Comparison of ENCODE assay signal across 10 mouse cellular contexts in the genomic region with DNA sequence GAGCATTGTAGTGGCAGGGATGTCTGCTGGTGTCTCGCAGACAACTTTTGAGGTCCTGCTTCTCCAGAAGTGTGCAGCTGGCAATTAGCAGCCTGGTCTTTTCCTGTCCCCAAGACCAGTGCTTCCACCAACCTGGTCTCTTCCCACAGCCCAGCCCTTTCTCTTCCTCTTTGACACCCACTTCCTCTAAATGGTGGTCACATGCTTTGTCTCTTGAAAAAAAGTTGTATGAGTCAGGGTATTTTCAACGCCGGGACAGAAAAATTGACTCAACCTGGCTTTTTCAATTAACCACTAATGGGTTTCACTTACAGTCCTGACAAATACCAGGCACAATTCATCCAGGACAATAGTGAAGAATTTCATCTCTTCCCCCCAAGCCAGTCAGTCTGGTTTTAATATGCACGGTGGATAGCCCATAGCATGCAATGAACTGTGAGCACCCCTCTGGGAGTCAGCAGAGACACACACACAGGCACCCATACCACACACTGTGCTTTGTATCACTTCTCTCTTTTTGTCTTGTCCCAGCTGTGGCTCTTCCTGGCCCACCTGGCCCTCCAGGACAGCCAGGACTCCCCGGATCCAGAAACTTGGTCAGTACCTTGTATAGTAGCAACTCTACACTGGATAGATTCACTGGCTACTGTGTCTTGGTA. TPM values are rescaled to one million over a fixed set of nuclear protein-coding genes. Genes with fewer than 3 reads are reported as not detected.
DNase-seq lines count a peak whose midpoint lies in the region; ATAC-seq lines count a peak whose summit lies in the region.
"Had no signal": no experiment of that assay in that cellular context is flagged by ENCODE, and none has a peak within 500 bp of the region (broad histone marks: within the 10 kb centered on the region; RNA-seq: fewer than 3 reads in every experiment).

No protein-coding gene starts in this region.

- no peak overlapping the region for H3K4me2 ChIP-seq in stomach, embryonic 15.5 days
- H3K4me2 ChIP-seq: hindbrain, embryonic 14.5 days had no signal

- no peaks in the 10 kb centered on the region for H3K9me3 ChIP-seq in stomach, embryonic 15.5 days

- WGBS in stomach, embryonic 15.5 days = 54% methylated on average over 5 of the region's 5 CpGs

- no peak overlapping the region for H3K4me3 ChIP-seq in stomach, embryonic 15.5 days (replicated peaks)

- H3K4me1 ChIP-seq in stomach, embryonic 15.5 days = no peaks in the 10 kb centered on the region

- no peaks in the 10 kb centered on the region for H3K27me3 ChIP-seq in stomach, embryonic 15.5 days (replicated peaks)

- no peaks in the 10 kb centered on the region for H3K36me3 ChIP-seq in stomach, embryonic 15.5 days

- no peak overlapping the region for H3K9ac ChIP-seq in stomach, embryonic 15.5 days
- H3K9ac ChIP-seq: hindbrain, embryonic 14.5 days had no signal

- H3K27ac ChIP-seq in stomach, embryonic 15.5 days = peak overlapping the region; percentile 12; the same call in 1 of the 2 replicates
- H3K27ac ChIP-seq: hindbrain, embryonic 14.5 days had no signal

- ATAC-seq in stomach, embryonic 15.5 days (ENCODE audit: insufficient read depth, low FRiP score, low read depth) = no peak

- DNase-seq in lung, postnatal 25 days (ENCODE audit: low spot score) = peak; percentile 51
- DNase-seq in lung, postnatal 14 days = no peak
- DNase-seq in MEL-GATA-1-ER (ENCODE audit: extremely low read depth, low read depth) = peak; percentile 81
- DNase-seq in induced T-regulatory cell, adult 2 months (ENCODE audit: low read depth) = peak; percentile 82
- no peak for DNase-seq in kidney, postnatal 4 days
- no peak for DNase-seq in kidney, postnatal 36 days
- DNase-seq in kidney, postnatal 14 days = no peak
- DNase-seq: gastrocnemius, postnatal 14 days had no signal

RNA-seq across cellular contexts. Expression of gene Tgfbr1, which starts 49.6 kb away (rescaled TPM):
- polyA plus RNA-seq in stomach, embryonic 15.5 days (2015; fragmentation: Nextera tagmentation; extraction: Ambion mirVana) = 24.3 and 29.8 TPM in 2 replicates

Comparison
In these comparisons a context has a peak if more than half of its experiments do, and no peak if none do; other contexts are left out.
1. DNase-seq: peak in lung, postnatal 25 days (single experiment), MEL-GATA-1-ER (single experiment) and induced T-regulatory cell, adult 2 months (single experiment); none in lung, postnatal 14 days (single experiment), kidney, postnatal 4 days (0 of 2), kidney, postnatal 36 days (0 of 2) and kidney, postnatal 14 days (single experiment).